Mouse (Mus musculus): ENCODE results near the gene Theg. TPM values are rescaled to one million over a fixed set of nuclear protein-coding genes. Genes with fewer than 3 reads are reported as not detected.
A peak's percentile ranks its signal among the peaks of the same experiment; 100 is the strongest.

Gene Theg
- polyA plus RNA-seq, 1 experiment from 2014 or later, result not detected

DNA sequence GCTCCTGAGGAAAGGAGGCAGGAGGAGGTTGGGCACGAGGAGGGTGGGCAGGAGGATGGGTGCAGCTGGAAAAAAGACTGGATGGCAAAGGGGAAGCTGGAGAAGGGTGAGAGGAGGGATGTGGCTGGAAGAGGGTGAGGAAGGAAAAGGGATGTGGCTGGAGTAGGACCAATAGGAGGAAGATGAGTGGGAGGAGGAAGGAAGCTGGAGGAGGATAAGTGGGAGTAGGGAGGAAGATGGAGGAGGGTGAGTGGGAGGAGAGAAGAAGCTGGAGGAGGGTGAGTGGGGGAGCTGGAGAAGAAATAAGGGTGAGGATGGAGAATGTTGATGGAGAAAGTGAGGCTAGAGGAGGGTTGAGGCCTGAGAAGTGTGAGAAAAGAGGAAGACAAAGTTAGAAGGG, 51.7 kb downstream of the Theg start:
- Histone ChIP-seq H3K27me3 (no peaks in the 10 kb centered on the region), H3K9me3 (replicated peaks) (no peaks in the 10 kb centered on the region), H3K36me3 (peaks cover 10% of the 10 kb centered on the region; the same call in 1 of the 2 replicates), H3K4me2 (no peak overlapping the region), H3K4me3 (no peak overlapping the region), H3K27ac (no peak overlapping the region), H3K9ac (no peak overlapping the region), H3K4me1 (replicated peaks) (peaks cover 15% of the 10 kb centered on the region; the same call in 1 of the 2 replicates)
- 69% methylated on average over 1 of the region's 1 CpGs for WGBS
- ATAC-seq (replicated peaks; ENCODE audit: insufficient number of reproducible peaks, insufficient read depth, low FRiP score, low read depth), result no peak

- Histone ChIP-seq H3K9ac (no peak overlapping the region), H3K4me3 (no peak overlapping the region), H3K27ac (no peak overlapping the region), H3K27me3 (no peaks in the 10 kb centered on the region), H3K4me2 (0 out of 2 replicates have a peak overlapping the region, but pooled peaks have one; percentile 99), H3K36me3 (no peaks in the 10 kb centered on the region), H3K4me1 (replicated peaks) (peaks cover 15% of the 10 kb centered on the region; the same call in 1 of the 2 replicates), H3K9me3 (replicated peaks) (no peaks in the 10 kb centered on the region)
- no peak for ATAC-seq (replicated peaks; ENCODE audit: insufficient number of reproducible peaks, insufficient read depth, low FRiP score, low read depth)
- 88% methylated on average over 2 of the region's 2 CpGs for WGBS
Measured at GRCm38 (mm10) chr10:79534426-79534825, 52.7 kb downstream of the Theg start.

DNA sequence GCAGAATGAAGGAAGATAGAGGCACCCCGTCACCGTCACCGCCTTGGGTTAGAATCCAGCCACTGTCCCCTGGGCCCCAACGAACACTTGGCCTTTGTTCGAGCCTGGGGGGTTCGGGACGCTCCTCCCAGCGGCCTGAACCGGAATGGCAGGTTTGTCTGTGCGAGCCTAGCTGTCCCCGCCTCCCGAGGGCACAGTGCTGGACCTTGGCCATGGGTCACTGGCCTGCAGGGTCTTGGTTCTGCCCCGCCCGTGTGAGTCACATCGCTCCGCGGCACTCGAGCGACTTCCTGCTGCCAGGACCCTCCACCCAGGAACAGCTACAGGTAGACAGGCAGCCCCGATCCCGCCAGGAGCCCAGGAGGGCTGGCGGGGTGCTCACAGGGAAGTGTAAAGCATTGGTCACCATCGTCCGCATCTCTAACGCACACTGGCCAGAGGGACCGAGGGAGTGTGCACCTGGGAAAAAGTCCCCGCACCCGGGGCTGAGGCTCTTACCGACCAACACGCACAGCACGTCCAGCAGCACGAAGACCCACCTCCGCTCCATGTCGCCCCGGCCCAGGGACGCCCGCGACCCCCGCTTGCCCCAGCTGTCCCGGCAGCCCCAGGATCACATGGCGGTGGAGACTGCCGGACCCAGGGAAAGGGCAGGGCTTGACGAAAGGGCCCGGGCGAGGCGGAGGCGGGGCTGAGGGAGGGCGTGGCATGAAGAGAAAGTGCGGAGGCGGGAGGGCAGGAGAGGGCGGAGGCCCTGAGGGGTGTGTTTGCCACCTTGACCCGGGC, 53.8 kb downstream of the Theg start, which contains the start of gene Plpp2:
Plpp2 (minus strand) TSS at position 671 of the 786 bp plus-strand sequence.
- peak within 1 kb of the TSS; percentile 8; the same call in 1 of the 2 replicates for H3K27ac ChIP-seq
- under 1% methylated on average over 52 of the region's 52 CpGs for WGBS

GRCm38 (mm10) chr10:79532678-79533077, 54.5 kb downstream of the Theg start:
- ATAC-seq (replicated peaks; ENCODE audit: insufficient number of reproducible peaks, insufficient read depth, low FRiP score, low read depth), result no peak
- H3K27me3 ChIP-seq, result no peaks in the 10 kb centered on the region
- H3K9me3 ChIP-seq (replicated peaks), result no peaks in the 10 kb centered on the region
- H3K27ac ChIP-seq, result no peak overlapping the region
- H3K4me2 ChIP-seq, result peak overlapping the region; percentile 99
- 38% methylated on average over 3 of the region's 3 CpGs for WGBS
- peak overlapping the region; percentile 64; the same call in 1 of the 2 replicates for H3K9ac ChIP-seq
- peaks cover 15% of the 10 kb centered on the region; the same call in 1 of the 2 replicates for H3K4me1 ChIP-seq (replicated peaks)
- H3K4me3 ChIP-seq, result peak overlapping the region; percentile 74
- no peaks in the 10 kb centered on the region for H3K36me3 ChIP-seq

More for the DNA sequence above, 53.8 kb downstream of the Theg start, which contains the start of gene Plpp2:
- Histone ChIP-seq H3K36me3 (no peaks in the 10 kb centered on the region), H3K9ac (peak within 1 kb of the TSS; percentile 64), H3K4me2 (peak within 1 kb of the TSS; percentile 99), H3K9me3 (replicated peaks) (no peaks in the 10 kb centered on the region), H3K4me3 (peak within 1 kb of the TSS; percentile 74), H3K4me1 (replicated peaks) (peaks cover 15% of the 10 kb centered on the region; the same call in 1 of the 2 replicates), H3K27me3 (no peaks in the 10 kb centered on the region)
- peak; percentile 77 for ATAC-seq (replicated peaks; ENCODE audit: insufficient number of reproducible peaks, insufficient read depth, low FRiP score, low read depth)

DNA sequence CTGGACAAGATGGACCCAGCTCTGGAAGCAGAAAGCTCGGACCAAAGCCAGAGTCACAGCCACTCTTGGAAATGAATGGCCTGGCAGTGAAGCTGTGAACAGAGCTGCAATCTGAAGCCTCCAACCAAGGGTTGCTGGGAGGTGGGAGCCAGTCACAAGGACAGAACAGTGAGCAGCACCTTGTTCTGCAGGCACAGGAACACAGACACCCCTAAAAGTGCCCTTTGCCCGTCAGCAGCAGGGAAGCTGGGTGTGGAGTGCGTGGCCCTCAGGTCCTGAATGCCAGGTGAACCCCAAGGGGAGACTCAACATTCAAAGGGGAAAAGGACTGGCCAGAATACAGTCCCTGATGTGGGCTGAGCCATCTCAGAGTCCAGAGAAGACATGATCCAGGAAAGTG, 55.5 kb downstream of the Theg start:
- Histone ChIP-seq H3K9me3 (replicated peaks) (no peaks in the 10 kb centered on the region), H3K36me3 (peaks cover 3% of the 10 kb centered on the region; the same call in 1 of the 2 replicates), H3K4me2 (no peak overlapping the region), H3K4me3 (no peak overlapping the region), H3K4me1 (replicated peaks) (peaks cover 15% of the 10 kb centered on the region; the same call in 1 of the 2 replicates), H3K27me3 (no peaks in the 10 kb centered on the region), H3K27ac (no peak overlapping the region), H3K9ac (no peak overlapping the region)
- ATAC-seq (replicated peaks; ENCODE audit: insufficient number of reproducible peaks, insufficient read depth, low FRiP score, low read depth), result no peak
- WGBS, result 83% methylated on average over 3 of the region's 3 CpGs

DNA sequence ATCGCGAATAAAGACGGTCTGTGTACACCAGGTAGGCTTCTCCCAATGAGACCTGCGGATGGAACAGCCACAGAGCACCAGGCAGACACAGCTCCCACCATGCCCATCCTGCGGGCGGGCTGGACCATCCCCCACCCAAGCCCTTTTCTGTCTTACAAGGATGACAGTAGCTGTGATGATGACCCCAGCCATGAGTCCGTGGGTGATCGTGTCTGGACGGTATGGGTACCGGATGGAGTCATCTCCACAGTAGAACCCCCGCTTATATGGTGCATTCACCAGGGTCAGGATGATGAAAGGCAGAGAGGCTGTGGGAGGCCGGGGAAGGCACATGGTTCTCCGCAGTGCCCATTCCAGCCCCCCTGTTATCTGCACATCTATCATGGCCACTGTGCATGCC, 56.4 kb downstream of the Theg start:
- Histone ChIP-seq H3K27ac (no peak overlapping the region), H3K9ac (no peak overlapping the region), H3K4me1 (replicated peaks) (peaks cover 15% of the 10 kb centered on the region; the same call in 1 of the 2 replicates), H3K9me3 (replicated peaks) (no peaks in the 10 kb centered on the region), H3K36me3 (peaks cover 6% of the 10 kb centered on the region; the same call in 1 of the 2 replicates), H3K27me3 (no peaks in the 10 kb centered on the region), H3K4me2 (no peak overlapping the region), H3K4me3 (no peak overlapping the region)
- 90% methylated on average over 13 of the region's 13 CpGs for WGBS
- no peak for ATAC-seq (replicated peaks; ENCODE audit: insufficient number of reproducible peaks, insufficient read depth, low FRiP score, low read depth)

- Histone ChIP-seq H3K4me3 (no peak overlapping the region), H3K27me3 (no peaks in the 10 kb centered on the region), H3K4me1 (replicated peaks) (peaks cover 15% of the 10 kb centered on the region; the same call in 1 of the 2 replicates), H3K9me3 (replicated peaks) (no peaks in the 10 kb centered on the region), H3K4me2 (no peak overlapping the region), H3K9ac (no peak overlapping the region), H3K27ac (no peak overlapping the region), H3K36me3 (peaks cover 6% of the 10 kb centered on the region; the same call in 1 of the 2 replicates)
- 83% methylated on average over 8 of the region's 8 CpGs for WGBS
- ATAC-seq (replicated peaks; ENCODE audit: insufficient number of reproducible peaks, insufficient read depth, low FRiP score, low read depth), result no peak
Measured at GRCm38 (mm10) chr10:79530241-79530640, 56.9 kb downstream of the Theg start.

DNA sequence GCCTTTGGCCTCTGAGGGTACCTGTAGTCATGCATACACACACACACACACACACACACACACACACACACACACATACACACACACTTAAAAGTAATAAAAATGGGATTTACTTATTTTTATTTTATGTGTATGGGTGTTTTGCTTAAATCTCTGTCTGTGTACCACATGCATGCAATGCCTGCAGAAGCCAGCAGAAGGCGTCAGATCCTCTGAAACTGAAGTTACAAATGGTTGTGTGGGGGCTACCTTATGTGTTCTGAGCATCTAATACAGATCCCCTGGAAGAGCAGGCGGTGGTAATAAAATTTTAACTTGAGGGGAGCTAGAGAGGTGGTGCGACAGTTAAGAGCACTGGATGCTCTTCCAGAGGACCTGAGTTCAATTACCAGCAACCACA, 59.0 kb downstream of the Theg start:
- Histone ChIP-seq H3K36me3 (peaks cover 6% of the 10 kb centered on the region; the same call in 1 of the 2 replicates), H3K27me3 (no peaks in the 10 kb centered on the region), H3K4me1 (replicated peaks) (peaks cover 6% of the 10 kb centered on the region; the same call in 1 of the 2 replicates), H3K4me2 (no peak overlapping the region), H3K4me3 (no peak overlapping the region), H3K27ac (no peak overlapping the region), H3K9me3 (replicated peaks) (no peaks in the 10 kb centered on the region), H3K9ac (no peak overlapping the region)
- 83% methylated on average over 3 of the region's 3 CpGs for WGBS
- ATAC-seq (replicated peaks; ENCODE audit: insufficient number of reproducible peaks, insufficient read depth, low FRiP score, low read depth), result no peak

- H3K36me3 ChIP-seq, result peaks cover 6% of the 10 kb centered on the region; the same call in 1 of the 2 replicates
- WGBS, result 71% methylated on average over 6 of the region's 6 CpGs
- H3K9ac ChIP-seq, result no peak overlapping the region
- no peaks in the 10 kb centered on the region; the same call in 1 of the 2 replicates for H3K4me1 ChIP-seq (replicated peaks)
- no peak overlapping the region for H3K27ac ChIP-seq
- H3K27me3 ChIP-seq, result no peaks in the 10 kb centered on the region
- no peak overlapping the region for H3K4me2 ChIP-seq
- no peaks in the 10 kb centered on the region for H3K9me3 ChIP-seq (replicated peaks)
- ATAC-seq (replicated peaks; ENCODE audit: insufficient number of reproducible peaks, insufficient read depth, low FRiP score, low read depth), result no peak
- H3K4me3 ChIP-seq, result no peak overlapping the region
Measured at GRCm38 (mm10) chr10:79527453-79527845, 59.7 kb downstream of the Theg start.

DNA sequence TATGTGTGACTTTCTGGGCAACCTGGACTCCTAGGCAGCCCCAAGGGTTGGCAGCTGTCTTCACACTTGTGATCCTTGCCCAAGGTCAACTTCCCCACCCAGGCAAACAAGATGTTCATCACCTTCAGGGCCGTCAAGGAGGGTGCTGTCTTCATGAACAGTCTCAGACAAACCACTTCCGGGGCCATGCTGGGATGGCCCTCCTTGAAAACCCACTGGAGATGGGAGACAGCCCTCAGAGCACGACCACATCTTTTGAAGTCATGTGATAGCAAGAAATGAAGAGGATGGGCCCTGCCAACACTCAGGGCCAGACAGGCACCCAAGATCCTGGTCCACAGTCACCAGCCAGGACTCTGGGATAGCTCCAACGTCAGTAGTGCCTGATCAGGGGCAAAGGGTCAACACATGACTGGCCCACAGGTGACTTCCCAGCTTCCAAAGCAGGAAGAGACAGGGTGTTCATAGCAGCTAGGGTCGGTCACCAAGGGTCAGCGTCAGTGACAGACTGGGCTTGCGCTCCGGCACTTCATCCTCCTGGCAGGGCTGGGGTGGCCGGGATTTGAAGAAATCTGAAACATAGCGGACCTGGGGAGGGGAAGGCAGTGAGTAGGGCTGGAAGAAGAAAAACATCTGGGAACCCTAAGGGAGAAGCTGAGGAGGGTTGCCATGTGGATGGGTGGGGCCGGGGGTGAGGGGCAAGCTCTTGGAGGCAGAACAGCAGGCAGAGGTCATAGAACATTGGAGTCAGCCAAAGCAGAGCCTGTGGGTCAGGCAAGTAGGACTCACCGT, 60.3 kb downstream of the Theg start:
- WGBS, result 88% methylated on average over 12 of the region's 12 CpGs

More for the DNA sequence above, 60.3 kb downstream of the Theg start:
- peaks cover 6% of the 10 kb centered on the region; the same call in 1 of the 2 replicates for H3K36me3 ChIP-seq
- H3K4me3 ChIP-seq, result no peak overlapping the region
- no peaks in the 10 kb centered on the region for H3K27me3 ChIP-seq
- no peaks in the 10 kb centered on the region for H3K9me3 ChIP-seq (replicated peaks)
- no peak overlapping the region for H3K9ac ChIP-seq
- no peaks in the 10 kb centered on the region for H3K4me1 ChIP-seq (replicated peaks)
- no peak overlapping the region for H3K27ac ChIP-seq
- no peak overlapping the region for H3K4me2 ChIP-seq
- ATAC-seq (replicated peaks; ENCODE audit: insufficient number of reproducible peaks, insufficient read depth, low FRiP score, low read depth), result no peak

Measured in heart, embryonic 15.5 days (tissue).